Mouse (Mus musculus): ENCODE data around the gene Gm826. TPM values are rescaled to one million over a fixed set of nuclear protein-coding genes. Genes with fewer than 3 reads are reported as not detected.

Gm826 gene
- total RNA-seq, 2 experiments from 2014 or later = not detected

DNA sequence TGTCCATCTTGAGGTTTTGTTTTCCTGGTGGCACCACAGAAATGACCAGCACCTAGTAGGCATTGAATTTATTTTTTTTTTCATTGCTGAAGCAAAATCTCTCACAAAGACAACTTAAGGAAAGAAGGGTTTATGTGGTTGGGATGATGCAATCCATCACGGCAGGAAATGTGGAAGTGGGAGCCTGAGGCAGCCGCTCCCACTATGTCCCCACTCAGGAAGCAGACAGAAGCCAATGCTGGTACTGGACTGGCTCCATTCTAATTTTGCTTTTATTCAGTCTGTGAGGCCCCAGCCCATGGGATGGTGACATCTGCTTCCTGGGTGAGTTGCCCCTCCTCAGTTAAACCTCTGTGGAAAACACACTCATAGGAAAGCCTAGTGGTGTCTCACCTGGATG, 30.0 kb downstream of the Gm826 start:
- ATAC-seq (replicated peaks; ENCODE audit: low FRiP score, poor library complexity, severe bottlenecking) = no peak

DNA sequence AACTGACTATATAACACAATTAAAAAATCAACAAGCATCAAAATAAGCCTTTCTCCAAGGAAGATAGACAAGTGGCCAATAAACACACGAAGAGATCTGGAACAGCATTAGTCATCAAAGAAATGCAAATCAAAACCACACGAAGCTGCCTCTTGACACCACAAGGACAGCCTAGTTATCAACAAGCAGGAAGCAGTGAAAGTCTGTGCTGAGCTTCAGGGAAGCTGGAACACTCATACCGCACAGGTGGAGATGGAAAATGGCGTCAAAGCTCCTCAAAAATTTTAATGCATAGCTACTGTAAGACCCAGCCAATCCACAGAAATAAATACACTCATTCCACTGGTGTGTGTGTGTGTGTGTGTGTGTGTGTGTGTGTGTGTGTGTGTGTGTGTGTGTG, 31.9 kb downstream of the Gm826 start:
- ATAC-seq (replicated peaks; ENCODE audit: low FRiP score, poor library complexity, severe bottlenecking) = no peak

DNA sequence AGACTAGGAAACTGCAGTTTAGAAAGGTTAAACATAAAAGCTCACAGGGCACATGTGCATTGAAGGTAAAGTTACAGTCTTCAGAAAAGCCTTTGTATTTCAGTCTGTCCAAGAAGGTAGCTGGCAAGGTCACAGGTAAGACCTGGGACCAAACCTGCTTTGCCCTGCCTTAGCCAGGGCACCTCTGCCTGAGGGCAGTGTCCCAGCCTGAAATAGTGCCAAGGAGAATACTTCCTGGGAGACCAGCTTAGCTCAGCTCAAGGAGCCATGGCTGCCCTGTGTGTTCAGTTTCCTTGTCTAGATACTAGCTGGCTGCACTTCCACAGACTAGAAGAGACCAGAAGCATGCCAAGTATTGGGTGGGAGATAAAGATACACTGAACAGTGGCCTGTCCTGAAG, 35.4 kb downstream of the Gm826 start:
- ATAC-seq (replicated peaks; ENCODE audit: low FRiP score, poor library complexity, severe bottlenecking) = no peak

DNA sequence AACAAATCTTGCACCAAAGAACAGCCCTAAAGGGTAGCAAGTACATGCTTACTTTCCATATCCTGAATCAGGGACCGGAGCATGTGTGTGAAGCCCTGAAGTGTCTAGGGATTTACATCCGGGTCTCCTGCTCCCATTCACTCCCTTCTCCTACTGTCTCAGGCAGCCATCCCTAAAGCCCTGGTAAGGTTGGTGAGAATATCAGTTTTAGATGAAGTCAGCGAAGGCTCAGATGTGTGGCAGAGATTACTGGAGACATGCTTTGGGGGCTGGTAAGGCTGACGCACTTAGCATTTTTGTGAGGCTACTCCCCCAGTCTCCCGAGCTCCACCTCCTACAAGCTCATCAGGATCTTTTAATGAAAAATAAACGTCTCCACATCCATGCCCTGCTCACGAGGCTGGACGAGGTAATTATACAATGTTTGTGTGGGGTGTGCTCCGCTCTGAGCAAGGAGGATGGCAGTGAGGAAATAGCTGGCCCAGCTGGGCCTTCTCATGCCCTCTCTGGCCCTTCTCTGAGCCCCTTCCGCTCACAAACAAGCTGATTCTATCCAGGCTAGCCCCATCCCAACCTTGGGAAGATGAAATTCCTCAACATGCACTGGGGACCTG, 45.3 kb downstream of the Gm826 start:
- ATAC-seq (replicated peaks; ENCODE audit: low FRiP score, poor library complexity, severe bottlenecking) = no peak

DNA sequence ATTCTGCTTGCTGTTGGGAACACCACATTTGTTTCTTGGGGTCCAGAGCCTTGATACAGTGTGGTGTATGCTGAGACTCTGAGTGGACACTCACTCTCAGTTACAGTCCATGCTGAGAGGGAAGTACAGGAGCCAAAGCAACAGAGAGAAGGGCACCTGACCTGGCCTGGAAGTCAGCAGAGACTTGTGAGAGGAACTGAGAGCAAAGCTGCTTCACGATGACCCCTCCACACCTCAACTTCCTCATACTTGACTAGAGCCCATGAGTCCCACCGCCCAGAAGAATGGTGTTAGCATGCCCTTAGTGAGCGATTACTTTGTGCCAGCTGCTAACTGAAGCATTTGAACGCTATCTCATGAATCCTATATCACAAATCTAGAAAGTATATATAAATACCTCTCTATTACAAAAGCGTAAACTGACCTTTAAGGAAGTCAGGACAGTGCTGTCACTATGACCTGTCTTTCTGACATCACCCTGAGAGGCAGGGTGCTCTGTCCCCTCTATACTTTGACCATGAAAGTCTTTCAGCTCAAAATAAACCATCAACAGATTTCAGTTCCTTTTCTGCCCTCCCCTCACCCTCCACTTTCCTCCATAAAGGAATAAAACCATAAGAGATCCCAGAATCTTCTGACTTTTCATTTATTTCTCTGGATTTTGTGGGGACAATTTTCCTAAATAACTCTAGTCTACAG, 57.9 kb downstream of the Gm826 start:
- no peak for ATAC-seq (replicated peaks; ENCODE audit: low FRiP score, poor library complexity, severe bottlenecking)

DNA sequence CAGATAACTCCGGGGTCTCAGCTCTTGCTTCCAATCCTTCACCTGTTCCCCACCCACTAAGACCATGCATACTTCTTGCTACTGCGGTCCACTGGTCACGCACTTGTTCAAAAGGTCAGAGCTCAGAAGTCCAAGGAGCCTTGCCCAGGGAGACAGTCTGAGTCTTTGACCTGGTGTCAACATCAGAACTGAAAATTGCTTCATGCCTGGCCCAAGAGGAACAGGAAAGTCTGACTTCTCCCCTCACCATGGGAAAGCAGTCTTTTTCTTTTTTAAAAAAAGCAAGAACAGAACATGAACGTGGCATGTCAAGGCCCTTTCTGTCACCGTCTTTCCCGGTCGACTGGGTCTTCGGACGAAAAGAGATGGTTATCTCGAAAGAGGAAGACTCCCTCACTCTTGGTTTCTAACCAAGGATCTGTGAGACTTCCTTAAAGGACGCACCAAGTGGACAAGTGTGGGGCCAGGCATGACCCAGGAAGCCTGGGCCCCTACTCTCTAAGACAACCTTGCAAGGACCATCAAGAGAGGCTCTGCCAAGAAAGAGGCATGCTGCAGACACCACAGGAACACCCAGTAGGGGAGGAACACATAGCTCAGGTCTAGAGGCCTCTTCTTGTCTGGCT, 66.0 kb downstream of the Gm826 start:
- ATAC-seq (replicated peaks; ENCODE audit: low FRiP score, poor library complexity, severe bottlenecking) = no peak

DNA sequence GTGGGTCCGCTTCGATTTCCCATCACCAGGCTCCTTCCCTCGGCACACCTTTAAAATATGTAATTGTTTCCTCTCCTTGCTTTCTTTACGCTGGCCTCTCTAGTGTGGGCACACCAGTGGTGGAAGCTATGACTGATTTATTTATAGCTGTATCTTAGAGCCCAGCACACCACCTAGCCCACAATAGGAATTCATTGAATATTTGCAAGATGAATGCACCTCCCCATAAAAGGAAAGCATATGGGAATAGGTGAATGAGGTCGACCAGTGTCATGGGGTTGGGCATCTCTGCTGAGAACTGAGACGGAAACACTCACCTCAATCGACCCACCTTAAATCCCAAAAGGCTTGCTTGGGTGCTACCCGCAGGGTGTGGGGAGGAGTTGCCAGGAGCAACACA, 70.1 kb downstream of the Gm826 start:
- ATAC-seq (replicated peaks; ENCODE audit: low FRiP score, poor library complexity, severe bottlenecking) = no peak

DNA sequence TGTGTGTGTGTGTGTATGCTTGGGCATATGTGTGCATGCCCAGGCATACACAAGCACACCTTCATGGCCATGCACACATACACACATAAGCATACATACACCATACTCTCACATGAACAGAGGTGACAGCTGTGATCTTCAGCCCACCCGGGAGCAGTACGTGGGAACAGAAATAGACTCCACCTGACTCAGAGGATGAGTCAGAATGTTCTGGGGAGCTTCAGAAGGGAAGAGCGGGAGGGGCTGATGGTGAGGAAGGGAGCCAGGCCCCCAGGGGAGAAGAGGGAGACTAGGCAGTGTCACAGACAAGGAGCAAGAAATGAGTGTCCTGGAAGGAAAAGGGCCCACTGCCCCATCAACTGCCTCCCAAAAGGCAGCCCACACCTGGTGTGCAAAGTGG, 72.4 kb downstream of the Gm826 start:
- ATAC-seq (replicated peaks; ENCODE audit: low FRiP score, poor library complexity, severe bottlenecking) = no peak

Other genes starting within 250 kb of the Gm826 start
- 7.6 and 13.4 TPM in 2 replicates for gene Mafb, start 32.9 kb upstream of the Gm826 start, total RNA-seq (2015; ENCODE audit: low replicate concordance)
- gene Mafb, start 32.9 kb upstream of the Gm826 start, total RNA-seq (2017; ENCODE audit: low replicate concordance) = 0.30 and 2.3 TPM in 2 replicates